9 mouse cellular contexts compared by ENCODE assay signal in the genomic region with DNA sequence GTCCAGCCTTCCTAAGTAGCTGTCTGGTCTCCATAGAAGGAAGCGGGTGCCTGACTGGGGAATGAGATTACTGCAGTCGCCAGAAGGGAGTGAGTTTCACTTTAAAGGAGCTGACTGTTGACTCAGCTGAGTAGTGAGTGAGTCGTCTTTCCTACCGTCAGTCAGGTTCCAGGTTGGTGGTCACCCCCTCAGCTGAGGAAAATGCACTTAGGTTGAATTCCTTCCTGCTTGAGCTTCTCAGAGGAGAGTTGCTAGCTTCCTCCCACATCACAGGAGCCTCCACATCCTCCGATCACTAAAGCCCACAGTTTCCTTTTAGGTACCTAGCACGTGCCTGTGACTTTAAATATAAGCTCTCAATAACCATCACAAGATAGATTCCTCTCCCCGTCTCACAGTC.
A peak's percentile ranks its signal among the peaks of the same experiment; 100 is the strongest.
DNase-seq lines count a peak whose midpoint lies in the region; ATAC-seq and TF ChIP-seq lines count a peak whose summit lies in the region.
"Had no signal": no experiment of that assay in that cellular context is flagged by ENCODE, and none has a peak within 500 bp of the region (broad histone marks: within the 10 kb centered on the region; RNA-seq: fewer than 3 reads in every experiment).

No protein-coding gene starts in this region.

- peak overlapping the region; percentile 52; the same call in 1 of the 2 replicates for H3K9ac ChIP-seq in heart, embryonic 14.5 days (ENCODE audit: low read length)
- no peak overlapping the region for H3K9ac ChIP-seq in lung, postnatal 0 days (replicated peaks; ENCODE audit: low read depth)
- H3K9ac ChIP-seq in stomach, embryonic 16.5 days (ENCODE audit: low read length) = no peak overlapping the region

- no peak for TF ChIP-seq CTCF in lung, postnatal 0 days (IDR thresholded peaks at IDR 0.05)

- H3K36me3 ChIP-seq in heart, embryonic 14.5 days (ENCODE audit: control insufficient read depth, insufficient read depth, low read length) = peaks cover 16% of the 10 kb centered on the region
- no peaks in the 10 kb centered on the region for H3K36me3 ChIP-seq in lung, postnatal 0 days (ENCODE audit: insufficient read depth, low read length)
- no peaks in the 10 kb centered on the region for H3K36me3 ChIP-seq in stomach, embryonic 16.5 days (ENCODE audit: control insufficient read depth, insufficient read depth, low read length)

- H3K27ac ChIP-seq in heart, embryonic 14.5 days (replicated peaks in 1 of 2; ENCODE audit: control insufficient read depth in 1 of 2, insufficient read depth in 1 of 2, low read depth in 2 of 2, low read length in 2 of 2) = peak overlapping the region; percentile 36 to 51
- no peak overlapping the region for H3K27ac ChIP-seq in lung, postnatal 0 days (ENCODE audit: low read length)
- H3K27ac ChIP-seq in stomach, embryonic 16.5 days (ENCODE audit: low read length) = no peak overlapping the region
- H3K27ac ChIP-seq: macrophage had no signal

- peak overlapping the region in 1 of 2 experiments; percentile 13; a peak in 1 of 4 replicates for H3K4me3 ChIP-seq in heart, embryonic 14.5 days (ENCODE audit: control insufficient read depth in 1 of 2, insufficient read depth in 1 of 2, low read depth in 1 of 2, low read length in 2 of 2)
- H3K4me3 ChIP-seq in lung, postnatal 0 days (ENCODE audit: low read depth, low read length) = no peak overlapping the region
- no peak overlapping the region for H3K4me3 ChIP-seq in stomach, embryonic 16.5 days (replicated peaks; ENCODE audit: low read length)

- DNase-seq in heart, adult 8-10 months (ENCODE audit: low spot score) = no peak
- DNase-seq in lung, postnatal 0 days (ENCODE audit: low spot score) = peak; percentile 23
- DNase-seq in lung, adult 18-20 months = no peak
- DNase-seq in brain, adult 2 months (ENCODE audit: low read depth, low spot score) = peak; percentile 79
- DNase-seq in adrenal gland, postnatal 36 days = no peak
- DNase-seq in spleen, postnatal 10 days (ENCODE audit: low spot score in 2 of 2) = no peak

- no peak for ATAC-seq in heart, embryonic 14.5 days (ENCODE audit: insufficient number of reproducible peaks, insufficient read depth, low FRiP score, low read depth)
- ATAC-seq in lung, postnatal 0 days = no peak
- ATAC-seq in stomach, embryonic 16.5 days (ENCODE audit: insufficient read depth, low FRiP score) = no peak

- H3K27me3 ChIP-seq in heart, embryonic 14.5 days (ENCODE audit: control insufficient read depth, insufficient read depth, low read length) = no peaks in the 10 kb centered on the region
- no peaks in the 10 kb centered on the region for H3K27me3 ChIP-seq in lung, postnatal 0 days (replicated peaks; ENCODE audit: insufficient read depth, low read length)
- no peaks in the 10 kb centered on the region for H3K27me3 ChIP-seq in stomach, embryonic 16.5 days (ENCODE audit: control insufficient read depth, insufficient read depth, low read length)

- peaks cover 31 to 53% of the 10 kb centered on the region in 2 experiments for H3K4me1 ChIP-seq in heart, embryonic 14.5 days (ENCODE audit: control insufficient read depth in 2 of 2, insufficient read depth in 2 of 2, low read length in 2 of 2)
- H3K4me1 ChIP-seq in lung, postnatal 0 days (ENCODE audit: insufficient read depth, low read depth, low read length) = 0 out of 2 replicates have a peak, but pooled peaks cover 4% of the 10 kb centered on the region
- peaks cover 18% of the 10 kb centered on the region for H3K4me1 ChIP-seq in stomach, embryonic 16.5 days (ENCODE audit: control insufficient read depth, insufficient read depth, low read length)

- no peak for TF ChIP-seq EP300 in lung, postnatal 0 days (IDR thresholded peaks at IDR 0.05)

- H3K9me3 ChIP-seq in heart, embryonic 14.5 days (ENCODE audit: control insufficient read depth, low read length) = no peaks in the 10 kb centered on the region
- no peaks in the 10 kb centered on the region for H3K9me3 ChIP-seq in lung, postnatal 0 days (ENCODE audit: low read length)
- H3K9me3 ChIP-seq in stomach, embryonic 16.5 days (replicated peaks; ENCODE audit: control insufficient read depth, low read length) = no peaks in the 10 kb centered on the region

- H3K4me2 ChIP-seq in heart, embryonic 14.5 days (ENCODE audit: low read length) = peak overlapping the region; percentile 47
- H3K4me2 ChIP-seq in lung, postnatal 0 days (replicated peaks; ENCODE audit: low read depth, low read length) = peak overlapping the region; percentile 17; the same call in 1 of the 2 replicates
- peak overlapping the region; percentile 23; the same call in 1 of the 2 replicates for H3K4me2 ChIP-seq in stomach, embryonic 16.5 days (ENCODE audit: low read depth, low read length)

- 16% methylated on average over 7 of the region's 7 CpGs for WGBS in heart, embryonic 14.5 days
- 26% methylated on average over 7 of the region's 7 CpGs for WGBS in lung, postnatal 0 days
- WGBS in stomach, embryonic 16.5 days = 33% methylated on average over 7 of the region's 7 CpGs

Comparison
In these comparisons a context has a peak if more than half of its experiments do, and no peak if none do; other contexts are left out.
1. DNase-seq: peak in lung, postnatal 0 days (single experiment) and brain, adult 2 months (single experiment); none in heart, adult 8-10 months (single experiment), lung, adult 18-20 months (0 of 2), adrenal gland, postnatal 36 days (0 of 2) and spleen, postnatal 10 days (0 of 2).
2. H3K27ac ChIP-seq: peak in heart, embryonic 14.5 days (2 of 2); none in lung, postnatal 0 days (single experiment) and stomach, embryonic 16.5 days (single experiment).
3. Peak in every context shown above with its lines, with median percentiles within 50 percentile points of each other: H3K4me2 ChIP-seq.